12 mouse cellular contexts compared by ENCODE assay signal in genomic region chrX:42018030-42018429, GRCm38 (mm10). TPM values are rescaled to one million over a fixed set of nuclear protein-coding genes. Genes with fewer than 3 reads are reported as not detected.
DNase-seq lines count a peak whose midpoint lies in the region; ATAC-seq and TF ChIP-seq lines count a peak whose summit lies in the region.
"Had no signal": no experiment of that assay in that cellular context is flagged by ENCODE, and none has a peak within 500 bp of the region (broad histone marks: within the 10 kb centered on the region; RNA-seq: fewer than 3 reads in every experiment).

No protein-coding gene starts in this region.

- peak; percentile 59; the same call in 1 of the 2 replicates for ATAC-seq in hindbrain, postnatal 0 days
- peak; percentile 92 for ATAC-seq in granulocyte monocyte progenitor cell, adult 5-6 weeks (replicated peaks; ENCODE audit: poor library complexity, severe bottlenecking)
- ATAC-seq: forebrain, embryonic 16.5 days had no signal

- H3K36me3 ChIP-seq in hindbrain, postnatal 0 days (ENCODE audit: insufficient read depth, low read length): no peaks in the 10 kb centered on the region
- no peaks in the 10 kb centered on the region for H3K36me3 ChIP-seq in hindbrain, embryonic 10.5 days
- H3K36me3 ChIP-seq: heart, embryonic 12.5 days had no signal

- no peak overlapping the region for H3K9ac ChIP-seq in hindbrain, postnatal 0 days (replicated peaks; ENCODE audit: low read length)
- H3K9ac ChIP-seq: heart, embryonic 12.5 days had no signal

- H3K4me1 ChIP-seq in hindbrain, postnatal 0 days (ENCODE audit: insufficient read depth, low read length): no peaks in the 10 kb centered on the region
- H3K4me1 ChIP-seq in hindbrain, embryonic 10.5 days (replicated peaks): no peaks in the 10 kb centered on the region
- H3K4me1 ChIP-seq: heart, embryonic 12.5 days had no signal

- no peak overlapping the region for H3K27ac ChIP-seq in hindbrain, postnatal 0 days
- no peak overlapping the region for H3K27ac ChIP-seq in hindbrain, embryonic 10.5 days

- 38% methylated on average over 1 of the region's 1 CpGs for WGBS in hindbrain, postnatal 0 days
- 79% methylated on average over 1 of the region's 1 CpGs for WGBS in hindbrain, embryonic 10.5 days

- no peaks in the 10 kb centered on the region for H3K27me3 ChIP-seq in hindbrain, postnatal 0 days (ENCODE audit: insufficient read depth, low read length)
- H3K27me3 ChIP-seq in hindbrain, embryonic 10.5 days (ENCODE audit: insufficient read depth, poor library complexity, severe bottlenecking): no peaks in the 10 kb centered on the region
- H3K27me3 ChIP-seq: heart, embryonic 12.5 days had no signal

- H3K4me2 ChIP-seq in hindbrain, postnatal 0 days (ENCODE audit: low read depth, low read length): no peak overlapping the region
- H3K4me2 ChIP-seq: heart, embryonic 12.5 days had no signal

- no peak overlapping the region for H3K4me3 ChIP-seq in hindbrain, postnatal 0 days (ENCODE audit: low read length)
- no peak overlapping the region for H3K4me3 ChIP-seq in hindbrain, embryonic 10.5 days
- H3K4me3 ChIP-seq: heart, embryonic 12.5 days had no signal

- DNase-seq in hindbrain, postnatal 0 days (ENCODE audit: low spot score): peak; percentile 7
- DNase-seq in hindbrain, embryonic 10.5 days (ENCODE audit: low spot score): no peak
- DNase-seq in 3134 (ENCODE audit: extremely low read depth, insufficient read length, low spot score): peak; percentile 19
- peak; percentile 80 for DNase-seq in Muller cell, postnatal 12 days (ENCODE audit: inconsistent ontology term)
- DNase-seq in adrenal gland, adult 2 months: no peak
- DNase-seq in gastrocnemius, adult 18-20 months (ENCODE audit: low spot score): no peak
- no peak for DNase-seq in frontal cortex, adult 2 months (ENCODE audit: extremely low spot score in 1 of 2, low spot score in 1 of 2)
- DNase-seq: adrenal gland, postnatal 10 days; cerebellum, adult 9-11 months had no signal

- TF ChIP-seq CTCF in hindbrain, postnatal 0 days (IDR thresholded peaks at IDR 0.05; ENCODE audit: low read depth): no peak; the same call in 1 of the 2 replicates

- no peaks in the 10 kb centered on the region for H3K9me3 ChIP-seq in hindbrain, postnatal 0 days (ENCODE audit: low read length)
- H3K9me3 ChIP-seq in hindbrain, embryonic 10.5 days: no peaks in the 10 kb centered on the region
- H3K9me3 ChIP-seq: heart, embryonic 12.5 days had no signal

RNA-seq across cellular contexts. Expression of gene Xiap, which starts 41.4 kb away (rescaled TPM):
- total RNA-seq in hindbrain, postnatal 0 days (2014; rRNA removed): 26.6 and 27.9 TPM in 2 replicates
- 9.8 and 10.3 TPM in 2 replicates for polyA plus RNA-seq in hindbrain, postnatal 0 days (2015; fragmentation: Nextera tagmentation; extraction: Ambion mirVana)
- 9.3 and 9.6 TPM in 2 replicates for polyA plus RNA-seq in hindbrain, embryonic 10.5 days (2016; fragmentation: Nextera tagmentation; extraction: Ambion mirVana)
- 43.1 and 43.6 TPM in 2 replicates for total RNA-seq in granulocyte monocyte progenitor cell, adult 5-6 weeks (2014; fragmentation: Nextera tagmentation)
- total RNA-seq in granulocyte monocyte progenitor cell, adult 5-6 weeks (2017): 32.3 and 38.0 TPM in 2 replicates
- 10 to 100 TPM; 36.7 to 52.6 TPM for total RNA-seq in adrenal gland, adult 2 months (2021)
- polyA plus RNA-seq in adrenal gland, adult 2 months (2012; rRNA removed): 8.1 and 13.4 TPM in 2 replicates
- 10 to 100 TPM; 17.4 to 18.2 TPM for total RNA-seq in gastrocnemius, adult 18-20 months (2021)
- 40.8 and 44.3 TPM in 2 replicates for polyA plus RNA-seq in frontal cortex, adult 2 months (2012; rRNA removed)

Comparison
In these comparisons a context has a peak if more than half of its experiments do, and no peak if none do; other contexts are left out.
1. DNase-seq: peak in hindbrain, postnatal 0 days (single experiment), 3134 (single experiment) and Muller cell, postnatal 12 days (single experiment); none in hindbrain, embryonic 10.5 days (single experiment), adrenal gland, adult 2 months (single experiment), gastrocnemius, adult 18-20 months (single experiment) and frontal cortex, adult 2 months (0 of 2).